Mouse (Mus musculus) limb, embryonic 11.5 days (tissue): ENCODE data around the gene Phf7. TPM values are rescaled to one million over a fixed set of nuclear protein-coding genes. Genes with fewer than 3 reads are reported as not detected.

Experiments
- ATAC-seq: fragments of 200-750 bp; cut with Nextera tagmentation; 2 replicates; pipeline ENCODE4 v1.8.0; 2017; ENCODE audit warnings: low read depth; ENCODE audit not compliant: insufficient number of reproducible peaks, low FRiP score, low TSS enrichment
- DNase-seq: peaks from one replicate; pipeline ENCODE4 v3.0.0-alpha.2; 2015; ENCODE audit warnings: low spot score
- H3K27ac ChIP-seq: fragments of 300-500 bp; sonication (generic); replicated peaks from 2 replicates; pipeline ENCODE4 v1.5.1; 2014; ENCODE audit warnings: low read depth, mild to moderate bottlenecking, low read length
- H3K27me3 ChIP-seq: fragments of 300-500 bp; sonication (generic); 2 replicates; pipeline ENCODE4 v1.6.1; 2014; ENCODE audit warnings: mild to moderate bottlenecking, low read length, mixed read lengths; ENCODE audit not compliant: control insufficient read depth, insufficient read depth
- H3K36me3 ChIP-seq: fragments of 300-500 bp; sonication (generic); 2 replicates; pipeline ENCODE4 v1.6.1; 2014; ENCODE audit warnings: mild to moderate bottlenecking, low read length, moderate library complexity, mixed read lengths; ENCODE audit not compliant: control insufficient read depth, insufficient read depth
- H3K4me1 ChIP-seq: fragments of 300-500 bp; sonication (generic); 2 replicates; pipeline ENCODE4 v1.6.1; 2014; ENCODE audit warnings: low read length, mixed read lengths; ENCODE audit not compliant: control insufficient read depth, insufficient read depth
- H3K4me2 ChIP-seq: fragments of 300-500 bp; sonication (generic); 2 replicates; pipeline ENCODE4 v1.6.1; 2014; ENCODE audit warnings: low read depth, mild to moderate bottlenecking, moderate library complexity; ENCODE audit not compliant: severe bottlenecking
- H3K4me3 ChIP-seq: fragments of 300-500 bp; sonication (generic); 2 replicates; pipeline ENCODE4 v1.5.1; 2014; ENCODE audit warnings: low read depth, low read length
- H3K9ac ChIP-seq: fragments of 300-500 bp; sonication (generic); 2 replicates; pipeline ENCODE4 v1.6.1; 2014; ENCODE audit warnings: mild to moderate bottlenecking, low read length
- H3K9me3 ChIP-seq: fragments of 300-500 bp; sonication (generic); 2 replicates; pipeline ENCODE4 v1.6.1; 2016; ENCODE audit warnings: low read length; ENCODE audit not compliant: control insufficient read depth
- WGBS: fragments of 180-500 bp; shearing (Covaris S2); extraction: QIAGEN DNeasy Blood & Tissue Kit; methylation state at CpG from one replicate; pipeline ENCODE4 v1.1.7; 2014; 5-methylcytosine and 5-hydroxymethylcytosine counted together
- polyA plus RNA-seq: library from polyadenylated mRNA; unstranded; fragments of >200 nt; fragmentation: Nextera tagmentation; extraction: Ambion mirVana; gene quantifications from 2 replicates; pipeline ENCODE4 v1.2.1, GENCODE M21; 2014

The Phf7 gene
- polyA plus RNA-seq, 1 experiment from 2014 or later: 13.5 TPM

DNA sequence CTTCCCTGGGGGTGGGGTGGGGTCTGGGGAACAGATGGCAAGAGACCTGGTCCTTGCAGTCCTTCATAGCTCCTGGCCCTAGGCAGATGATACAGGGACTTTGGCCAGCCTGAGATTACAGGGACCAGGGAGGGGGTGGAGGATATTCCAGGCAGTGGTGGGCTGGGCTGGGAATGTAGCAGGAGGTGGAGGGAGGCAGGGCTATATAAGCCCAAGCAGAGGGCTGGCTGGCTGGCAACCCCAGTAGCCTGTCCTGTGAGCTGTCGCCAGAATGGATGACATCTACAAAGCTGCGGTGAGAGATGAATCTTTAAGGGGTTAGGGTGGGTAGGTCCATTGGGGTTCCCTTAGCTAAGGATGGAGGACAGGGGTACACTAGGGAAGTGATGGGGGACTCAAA, 43.0 kb downstream of the Phf7 start, which contains the start of gene Tnnc1:
Gene Tnnc1 (plus strand): TSS at position 229 of the 400 bp plus-strand sequence.
- Histone ChIP-seq H3K36me3 (peaks cover 8% of the 10 kb centered on the region; the same call in 1 of the 2 replicates), H3K4me1 (peaks cover 9% of the 10 kb centered on the region; the same call in 1 of the 2 replicates), H3K4me3 (peak within 1 kb of the TSS; percentile 66; the same call in 1 of the 2 replicates), H3K27ac (no peak within 1 kb of the TSS), H3K9ac (peak within 1 kb of the TSS; percentile 82; the same call in 1 of the 2 replicates), H3K27me3 (no peaks in the 10 kb centered on the region), H3K4me2 (peak within 1 kb of the TSS; percentile 94), H3K9me3 (no peaks in the 10 kb centered on the region)
- WGBS: 83% methylated on average over 2 of the region's 2 CpGs
- ATAC-seq: no peak
- no peak for DNase-seq

DNA sequence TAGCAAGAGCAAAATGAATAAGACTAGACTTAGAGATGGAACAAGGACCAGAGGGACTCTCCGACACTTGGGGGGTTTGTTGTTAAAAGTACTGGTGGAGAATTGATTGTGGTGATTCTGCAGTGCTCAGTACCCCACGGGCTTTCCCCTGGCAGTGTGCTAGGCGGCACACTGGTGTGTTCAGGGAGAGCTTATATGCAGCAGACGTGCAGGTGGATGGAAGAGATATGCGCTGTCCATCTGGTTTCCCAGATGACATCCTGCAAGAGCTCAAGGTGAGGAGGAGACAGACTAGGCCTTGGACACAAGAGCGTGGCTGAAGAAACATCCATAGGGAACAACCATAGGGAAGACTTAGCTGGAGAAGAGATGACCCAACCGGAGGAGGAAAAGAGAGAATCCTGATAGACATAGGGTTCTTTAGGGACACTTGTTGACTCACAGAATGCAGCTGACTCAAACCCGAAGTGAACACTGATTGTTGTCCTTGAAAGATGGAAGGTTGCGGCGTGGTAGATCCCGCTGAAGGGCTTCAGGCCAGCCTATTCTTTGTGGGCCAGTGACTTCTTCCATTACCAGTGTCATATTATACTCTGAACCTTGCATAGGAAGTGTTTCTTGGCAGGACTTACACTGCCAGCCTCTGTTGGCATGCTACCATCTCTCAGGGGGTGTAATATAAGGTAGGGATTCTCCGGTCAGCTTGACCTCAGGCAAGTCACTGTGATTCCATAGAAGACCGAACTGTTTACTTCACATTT, 43.9 kb downstream of the Phf7 start:
- no peaks in the 10 kb centered on the region for H3K9me3 ChIP-seq
- peak overlapping the region; percentile 66 for H3K4me3 ChIP-seq
- peaks cover 12% of the 10 kb centered on the region; the same call in 1 of the 2 replicates for H3K36me3 ChIP-seq
- DNase-seq: no peak
- peak overlapping the region; percentile 82 for H3K9ac ChIP-seq
- H3K27ac ChIP-seq: no peak overlapping the region
- H3K27me3 ChIP-seq: no peaks in the 10 kb centered on the region
- ATAC-seq: no peak
- H3K4me1 ChIP-seq: peaks cover 9% of the 10 kb centered on the region; the same call in 1 of the 2 replicates
- peak overlapping the region; percentile 94 for H3K4me2 ChIP-seq
- WGBS: 83% methylated on average over 13 of the region's 13 CpGs

DNA sequence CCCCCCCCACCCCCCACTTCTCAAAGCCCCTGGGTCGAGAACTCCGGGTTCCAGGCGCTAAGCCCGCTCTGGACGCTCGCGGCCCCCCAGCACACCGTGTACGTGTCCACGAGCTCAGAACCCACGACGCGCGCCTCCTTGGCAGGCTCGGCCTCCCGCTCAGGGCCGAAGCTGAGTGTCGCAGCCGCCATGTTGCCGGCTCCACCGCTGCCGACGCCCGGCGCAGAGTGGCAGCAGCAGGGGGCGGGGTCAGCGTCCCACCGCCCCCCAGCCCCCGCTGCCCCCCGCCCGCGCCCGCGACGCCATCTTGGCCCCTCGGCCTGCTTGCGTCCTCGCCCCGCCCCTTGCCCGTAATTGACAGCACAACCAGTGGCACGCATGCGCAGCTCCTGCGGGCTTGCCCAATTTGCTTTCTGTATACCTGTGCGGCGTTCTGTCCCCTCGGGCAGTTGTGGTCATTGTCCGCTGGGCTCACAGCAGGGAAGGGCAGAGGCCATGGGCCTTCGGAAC, 44.6 kb downstream of the Phf7 start:
- peak overlapping the region; percentile 82 for H3K27ac ChIP-seq
- peak; percentile 95 for DNase-seq
- WGBS: under 1% methylated on average over 40 of the region's 48 CpGs
- H3K27me3 ChIP-seq: no peaks in the 10 kb centered on the region
- no peaks in the 10 kb centered on the region for H3K9me3 ChIP-seq
- peaks cover 15% of the 10 kb centered on the region; the same call in 1 of the 2 replicates for H3K36me3 ChIP-seq
- H3K4me1 ChIP-seq: peaks cover 9% of the 10 kb centered on the region; the same call in 1 of the 2 replicates
- peak overlapping the region; percentile 66 for H3K4me3 ChIP-seq
- peak; percentile 71 for ATAC-seq
- peak overlapping the region; percentile 94 for H3K4me2 ChIP-seq
- H3K9ac ChIP-seq: peak overlapping the region; percentile 82

DNA sequence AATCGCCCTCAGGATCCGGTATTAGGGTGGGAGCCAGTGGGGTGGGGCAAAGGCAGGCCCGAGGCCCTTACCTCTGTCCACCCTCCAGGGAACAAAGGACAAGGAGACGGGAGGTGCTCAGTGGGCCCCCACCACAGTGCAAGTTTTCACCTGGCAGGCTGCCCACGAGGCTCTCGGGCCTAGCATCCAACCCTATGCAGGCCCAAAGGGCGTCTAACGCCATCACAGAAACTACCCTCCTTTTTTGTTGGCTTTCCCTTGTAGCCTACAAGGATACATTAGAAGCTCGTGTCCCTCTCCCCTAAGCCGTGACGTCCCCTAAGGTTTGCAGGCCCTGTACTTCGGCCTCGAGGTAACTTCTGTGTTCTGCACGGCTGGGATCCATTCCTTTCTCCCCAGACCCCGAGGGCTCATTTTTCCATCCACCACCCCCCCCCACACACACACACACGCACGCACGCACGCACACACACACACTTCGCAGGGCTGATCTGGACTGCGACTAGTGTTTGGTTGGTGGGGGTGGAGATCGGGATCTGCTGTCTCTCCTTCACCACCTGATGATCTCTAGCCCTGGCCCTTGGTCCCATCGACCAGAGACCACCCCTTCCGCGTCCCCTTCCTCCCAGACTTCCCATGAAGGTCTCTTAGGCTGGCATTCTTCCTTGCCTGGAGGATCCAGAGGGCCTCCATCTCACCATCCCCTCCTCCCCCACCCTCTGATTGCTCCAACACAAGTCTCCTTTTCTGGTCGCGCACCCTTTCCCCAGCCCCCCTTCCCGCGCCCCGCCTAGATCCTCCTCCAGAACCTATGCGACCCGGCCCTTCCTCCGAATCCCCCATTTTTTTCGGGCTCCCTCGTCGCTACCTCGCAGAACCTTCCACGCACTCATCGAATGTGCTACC, 45.3 kb downstream of the Phf7 start:
- Histone ChIP-seq H3K4me3 (peak overlapping the region; percentile 66), H3K4me2 (peak overlapping the region; percentile 94), H3K36me3 (peaks cover 15% of the 10 kb centered on the region; the same call in 1 of the 2 replicates), H3K9me3 (no peaks in the 10 kb centered on the region), H3K27ac (peak overlapping the region; percentile 82), H3K4me1 (peaks cover 9% of the 10 kb centered on the region; the same call in 1 of the 2 replicates), H3K27me3 (no peaks in the 10 kb centered on the region), H3K9ac (peak overlapping the region; percentile 82)
- DNase-seq: peak; percentile 64
- peak; percentile 72 for ATAC-seq
- WGBS: 1% methylated on average over 39 of the region's 39 CpGs

DNA sequence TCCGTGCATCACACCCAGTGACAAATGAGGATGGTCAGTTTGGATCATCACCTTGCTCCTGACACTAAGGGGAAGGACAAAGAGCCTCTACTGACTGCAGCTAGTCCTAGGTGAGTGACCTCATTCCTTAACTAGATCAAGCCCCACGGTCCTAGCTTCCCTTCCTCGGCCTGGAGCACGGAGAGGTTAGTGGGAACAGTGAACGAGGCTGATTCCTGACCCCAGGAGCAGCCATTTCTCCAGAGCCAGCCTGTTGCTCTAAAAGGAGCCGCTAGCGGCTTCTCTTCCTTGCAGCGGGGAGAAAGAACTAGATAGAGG, 45.9 kb downstream of the Phf7 start:
- H3K27ac ChIP-seq: peak overlapping the region; percentile 82; the same call in 1 of the 2 replicates
- no peaks in the 10 kb centered on the region for H3K27me3 ChIP-seq
- WGBS: 32% methylated on average over 8 of the region's 8 CpGs
- peak overlapping the region; percentile 94 for H3K4me2 ChIP-seq
- peaks cover 9% of the 10 kb centered on the region; the same call in 1 of the 2 replicates for H3K4me1 ChIP-seq
- DNase-seq (peak; percentile 55), ATAC-seq (no peak)
- H3K36me3 ChIP-seq: peaks cover 18% of the 10 kb centered on the region
- H3K4me3 ChIP-seq: peak overlapping the region; percentile 66
- H3K9ac ChIP-seq: peak overlapping the region; percentile 82
- no peaks in the 10 kb centered on the region for H3K9me3 ChIP-seq

DNA sequence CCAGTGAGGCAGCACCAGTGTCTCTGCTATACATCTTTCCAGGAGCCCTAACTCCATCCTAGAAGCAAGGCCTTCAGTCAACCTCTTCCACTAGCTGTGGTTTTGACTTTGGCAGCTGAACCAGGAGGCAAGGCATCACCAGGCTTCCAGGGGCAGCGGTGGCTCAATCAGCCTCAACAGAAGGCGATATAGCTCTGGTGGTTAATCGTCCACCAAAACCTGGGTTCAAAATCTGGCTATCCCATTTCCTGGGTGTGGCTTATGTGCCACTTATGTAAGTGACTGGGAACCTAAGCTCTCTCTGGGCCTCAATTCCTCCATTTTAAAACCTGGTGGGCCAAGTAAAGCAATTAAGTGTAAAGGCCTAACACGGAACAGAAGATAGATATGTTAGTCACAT, 46.3 kb downstream of the Phf7 start:
- Histone ChIP-seq H3K4me2 (peak overlapping the region; percentile 94), H3K27me3 (no peaks in the 10 kb centered on the region), H3K4me1 (peaks cover 9% of the 10 kb centered on the region; the same call in 1 of the 2 replicates), H3K36me3 (peaks cover 21% of the 10 kb centered on the region), H3K4me3 (peak overlapping the region; percentile 66), H3K27ac (no peak overlapping the region), H3K9me3 (no peaks in the 10 kb centered on the region), H3K9ac (peak overlapping the region; percentile 82)
- ATAC-seq (no peak), DNase-seq (no peak)
- WGBS: 72% methylated on average over 4 of the region's 4 CpGs

DNA sequence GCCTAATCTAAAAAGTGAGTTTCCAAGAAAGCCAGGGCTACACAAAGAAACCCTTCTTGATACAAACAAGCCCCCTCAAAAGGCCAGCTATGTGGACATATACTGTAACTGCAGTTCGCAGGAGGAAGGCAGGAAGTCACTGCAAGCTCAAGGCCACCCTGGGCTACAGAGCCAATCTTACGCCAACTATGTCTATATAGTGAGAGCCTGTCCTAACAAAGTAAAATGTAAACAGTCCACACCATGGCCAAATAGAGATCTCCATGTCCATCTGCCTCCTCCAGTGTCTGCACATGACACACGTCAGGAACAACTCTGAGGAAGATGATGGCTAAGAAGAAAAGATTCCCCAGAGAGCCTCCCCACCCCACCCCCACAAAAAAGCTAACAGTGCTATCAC, 51.1 kb downstream of the Phf7 start:
- no peak overlapping the region for H3K9ac ChIP-seq
- H3K27me3 ChIP-seq: no peaks in the 10 kb centered on the region
- DNase-seq (no peak), ATAC-seq (no peak)
- peaks cover 32% of the 10 kb centered on the region for H3K36me3 ChIP-seq
- H3K4me1 ChIP-seq: peaks cover 5% of the 10 kb centered on the region; the same call in 1 of the 2 replicates
- no peak overlapping the region for H3K27ac ChIP-seq
- H3K4me2 ChIP-seq: no peak overlapping the region
- H3K4me3 ChIP-seq: no peak overlapping the region
- WGBS: 84% methylated on average over 3 of the region's 3 CpGs
- H3K9me3 ChIP-seq: no peaks in the 10 kb centered on the region

DNA sequence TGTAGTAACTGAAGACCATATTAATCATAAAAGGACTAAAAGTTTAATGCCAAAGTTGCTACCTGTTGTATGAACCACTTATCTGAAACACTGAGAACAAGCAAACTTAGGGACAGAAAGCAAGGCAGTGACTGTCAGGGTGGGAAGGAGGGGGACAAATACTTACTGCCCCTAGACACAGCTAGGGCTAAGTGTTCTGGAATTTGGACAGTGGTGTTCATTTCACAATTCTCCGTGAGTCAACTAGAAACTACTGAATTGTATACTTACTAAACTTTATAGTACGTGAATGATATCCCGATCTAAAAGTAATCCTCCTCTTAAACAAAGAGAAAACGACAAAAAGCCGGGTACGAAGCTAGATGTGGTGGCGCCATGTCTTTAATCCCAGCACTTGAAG, 51.5 kb downstream of the Phf7 start:
- 97% methylated on average over 7 of the region's 7 CpGs for WGBS
- no peak for ATAC-seq
- no peak overlapping the region for H3K4me2 ChIP-seq
- peaks cover under 1% of the 10 kb centered on the region; the same call in 1 of the 2 replicates for H3K4me1 ChIP-seq
- no peaks in the 10 kb centered on the region for H3K27me3 ChIP-seq
- no peak overlapping the region for H3K9ac ChIP-seq
- no peak overlapping the region for H3K4me3 ChIP-seq
- peaks cover 33% of the 10 kb centered on the region for H3K36me3 ChIP-seq
- DNase-seq: no peak
- no peak overlapping the region for H3K27ac ChIP-seq
- H3K9me3 ChIP-seq: no peaks in the 10 kb centered on the region
